Mouse (Mus musculus) brain, embryonic 14.5 days (tissue): ENCODE results near the gene Tnk1. TPM values are rescaled to one million over a fixed set of nuclear protein-coding genes. Genes with fewer than 3 reads are reported as not detected.
A peak's percentile ranks its signal among the peaks of the same experiment; 100 is the strongest.

Source experiments
- DNase-seq: peaks from one replicate; pipeline ENCODE4 v3.0.0-alpha.2; 2011; ENCODE audit warnings: low read depth
- CTCF ChIP-seq: fragments of 200-500 bp; IDR thresholded peaks from 2 replicates; pipeline ENCODE4 v1.5.1; 2012; ENCODE audit warnings: inconsistent platforms, mild to moderate bottlenecking, moderate library complexity, borderline replicate concordance; ENCODE audit not compliant: insufficient read depth, insufficient read length; ENCODE audit errors: extremely low read depth
- POLR2A ChIP-seq: fragments of 200-500 bp; IDR thresholded peaks from 2 replicates; pipeline ENCODE4 v1.6.1; 2012; ENCODE audit warnings: mild to moderate bottlenecking, inconsistent platforms, borderline replicate concordance; ENCODE audit not compliant: poor library complexity, insufficient read depth, insufficient read length, severe bottlenecking; ENCODE audit errors: extremely low read depth
- polyA plus RNA-seq: library from polyadenylated mRNA; depleted of rRNA; stranded (reverse); fragments of >200 nt; gene quantifications from 2 replicates; pipeline ENCODE4 v1.2.3, GENCODE M21; 2012

Gene Tnk1
- polyA plus RNA-seq, 1 experiment: 0.29 TPM

DNA sequence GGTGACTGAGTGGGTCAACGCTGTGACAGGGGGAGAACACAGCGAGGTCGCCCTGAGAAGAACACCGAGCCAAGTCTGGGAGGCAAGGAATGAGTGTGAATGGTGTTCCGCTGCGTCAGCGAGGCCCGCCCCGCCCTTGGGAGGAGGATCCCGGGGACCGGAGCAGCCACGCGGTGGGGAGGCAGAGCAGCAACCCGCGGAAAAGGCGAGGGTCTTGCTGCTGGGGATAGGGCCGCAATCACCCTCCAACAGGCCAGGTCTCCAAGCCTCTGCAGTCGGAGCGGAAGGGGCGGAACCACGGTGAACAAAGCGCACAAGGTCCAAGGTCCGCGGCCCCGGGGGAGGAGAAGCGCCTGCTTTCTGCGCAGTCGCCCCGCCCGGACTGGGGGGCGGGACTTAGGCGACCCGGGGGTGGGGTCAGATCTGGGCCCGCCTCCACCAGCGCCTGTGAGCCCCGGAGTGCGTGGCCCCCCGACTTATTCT, 12.3 kb downstream of the Tnk1 start, which contains the start of gene Plscr3:
Gene Plscr3 (plus strand): TSS at position 179 of the 483 bp plus-strand sequence.
- TF ChIP-seq POLR2A (peak; percentile 59; the same call in 1 of the 2 replicates), CTCF (no peak)
- DNase-seq: peak; percentile 97

DNA sequence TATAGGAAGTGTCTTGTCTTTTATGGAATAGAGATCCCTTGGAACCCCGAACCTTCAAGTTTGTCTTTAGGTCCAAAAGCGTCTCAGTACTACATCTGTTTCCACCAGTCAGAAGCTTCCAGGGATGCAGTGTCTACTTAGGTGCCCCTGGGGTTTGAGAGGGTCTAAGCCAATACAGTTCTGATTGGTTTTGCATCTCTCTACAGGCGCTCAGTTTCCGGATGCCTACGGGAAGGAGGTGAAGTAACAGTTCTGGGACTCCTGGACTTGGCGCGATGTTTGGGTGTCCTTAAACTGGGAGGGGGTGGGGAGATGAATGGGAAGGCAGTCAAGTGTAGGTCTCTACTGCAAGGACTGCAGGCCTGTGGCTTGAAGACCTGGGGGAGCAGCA, 19.8 kb downstream of the Tnk1 start:
- TF ChIP-seq POLR2A (no peak), CTCF (no peak)
- no peak for DNase-seq

DNA sequence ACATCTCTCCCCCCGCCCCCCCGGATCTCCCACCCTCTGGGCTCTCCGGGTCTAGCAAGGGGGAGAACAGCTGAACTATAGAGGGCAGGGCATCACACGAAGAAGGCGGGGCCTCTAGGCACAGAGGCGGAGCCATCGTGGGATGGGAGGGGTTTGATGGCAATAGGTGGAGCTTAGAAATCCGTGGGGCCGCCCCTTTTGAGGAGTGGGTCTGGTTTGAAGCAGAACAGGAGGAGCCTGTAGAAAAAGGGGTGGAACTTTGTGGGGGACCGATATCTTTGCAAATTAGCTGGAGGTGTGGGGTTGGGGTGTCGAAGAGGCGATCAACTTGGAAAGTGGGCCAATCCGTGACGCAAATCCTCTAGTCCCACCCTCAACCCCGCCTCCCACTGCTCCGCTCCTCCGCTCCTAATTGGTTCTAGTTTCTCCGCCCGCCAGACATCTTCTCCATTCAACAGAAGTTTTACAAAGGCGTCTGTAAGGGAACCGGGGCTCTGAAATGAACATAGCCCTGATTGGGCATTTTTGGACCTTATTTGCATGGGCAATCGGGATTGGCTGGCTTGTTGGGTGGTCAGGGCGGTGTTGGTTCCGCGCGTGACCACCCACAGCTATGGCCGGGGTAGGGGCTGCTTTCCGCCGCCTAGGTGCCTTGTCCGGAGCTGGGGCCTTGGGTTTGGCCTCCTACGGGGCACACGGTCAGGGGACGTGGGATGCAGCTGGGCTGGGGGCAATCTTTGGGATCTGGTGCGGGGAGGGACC, 20.4 kb downstream of the Tnk1 start, which contains the start of gene Tmem256:
Gene Tmem256 (plus strand): TSS at position 563 of the 762 bp plus-strand sequence.
- no peak for TF ChIP-seq CTCF
- TF ChIP-seq POLR2A: peak; percentile 49; the same call in 1 of the 2 replicates
- DNase-seq: peak; percentile 99

DNA sequence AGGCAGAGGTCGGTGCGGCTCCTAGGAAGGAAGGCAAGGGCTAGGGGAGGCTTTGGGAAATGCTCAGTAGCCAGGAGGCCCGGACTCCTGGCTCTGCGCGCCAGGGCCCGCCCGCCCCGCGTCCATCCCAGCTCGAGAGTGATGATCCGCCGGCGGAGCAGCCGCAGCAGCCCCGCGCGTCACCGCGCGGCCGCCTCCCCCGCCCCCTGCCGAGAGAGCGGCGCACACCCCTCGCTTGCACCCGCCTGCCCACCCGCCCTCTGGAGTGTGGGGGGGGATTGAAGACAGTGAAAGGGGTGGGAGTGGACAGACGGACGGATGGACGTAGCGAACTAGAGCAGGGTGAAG, 21.0 kb downstream of the Tnk1 start, which contains the start of gene Nlgn2:
Gene Nlgn2 (minus strand): TSS at position 181 of the 348 bp plus-strand sequence.
- TF ChIP-seq POLR2A (peak; percentile 82), CTCF (peak; percentile 3; the same call in 1 of the 2 replicates)
- DNase-seq: no peak

DNA sequence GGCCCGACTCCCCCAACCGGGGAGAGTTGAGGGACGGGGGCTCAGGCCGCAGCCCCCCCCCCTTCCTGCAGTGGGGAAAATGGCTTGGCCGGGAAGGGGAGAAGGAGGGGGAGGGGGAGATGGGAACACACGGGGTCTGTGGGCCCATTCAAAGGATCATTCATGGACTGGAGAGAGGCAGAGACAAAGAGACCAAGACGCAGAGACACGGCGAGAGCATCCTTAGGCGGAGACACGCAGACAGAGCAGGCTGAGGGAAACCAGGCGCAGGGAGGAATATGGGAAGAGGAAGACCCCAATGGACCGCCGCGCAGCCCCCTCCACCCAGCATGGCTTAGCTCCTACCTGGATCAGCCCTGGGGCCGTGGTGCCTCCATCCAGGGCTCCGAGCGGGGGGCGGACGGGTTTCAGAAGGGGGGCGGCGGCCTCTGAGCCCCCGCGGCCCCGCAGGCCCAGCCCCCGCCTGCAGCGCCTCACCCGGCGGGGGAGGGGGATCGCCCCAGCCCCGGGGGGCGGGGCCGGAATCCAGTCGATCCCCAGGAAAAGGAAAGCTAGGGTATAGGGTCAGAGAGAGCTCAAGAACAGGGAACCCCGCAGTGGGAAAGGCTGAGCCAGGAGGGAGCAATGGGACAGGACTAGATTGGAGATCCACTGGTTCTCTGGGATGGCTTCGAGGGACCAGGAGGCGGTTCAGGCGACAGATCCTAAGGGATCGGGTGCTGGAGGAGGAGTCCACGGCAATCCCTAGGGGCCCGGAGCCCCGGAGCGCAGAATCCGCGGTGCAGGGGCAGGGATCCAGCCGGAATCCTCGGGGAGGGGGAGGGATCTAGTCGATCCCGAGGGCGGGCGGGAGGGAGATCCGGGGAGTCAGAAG, 21.6 kb downstream of the Tnk1 start:
- DNase-seq: peak; percentile 69
- TF ChIP-seq POLR2A: 0 out of 2 replicates have a peak, but pooled peaks have one; percentile 14
- no peak for TF ChIP-seq CTCF

DNA sequence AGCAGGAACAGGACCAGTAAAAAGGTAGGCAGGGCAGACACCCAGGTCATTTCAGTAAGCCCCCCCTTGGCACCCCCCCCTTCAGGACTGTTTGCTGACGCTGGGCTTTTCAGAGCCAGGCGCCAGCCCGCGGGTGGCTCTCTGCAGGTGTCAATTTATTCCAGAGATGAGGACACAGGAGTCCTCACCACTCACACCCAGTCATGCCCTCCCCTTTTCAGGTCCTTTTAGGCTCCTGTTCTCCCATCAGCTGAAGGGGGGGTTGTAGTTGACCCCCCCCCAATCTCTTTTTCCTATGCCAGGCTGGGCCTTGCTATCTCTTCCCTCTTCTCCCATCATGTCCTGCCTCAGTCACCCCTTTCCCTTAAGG, 22.6 kb downstream of the Tnk1 start:
- TF ChIP-seq POLR2A (no peak), CTCF (no peak)
- peak; percentile 31 for DNase-seq

DNA sequence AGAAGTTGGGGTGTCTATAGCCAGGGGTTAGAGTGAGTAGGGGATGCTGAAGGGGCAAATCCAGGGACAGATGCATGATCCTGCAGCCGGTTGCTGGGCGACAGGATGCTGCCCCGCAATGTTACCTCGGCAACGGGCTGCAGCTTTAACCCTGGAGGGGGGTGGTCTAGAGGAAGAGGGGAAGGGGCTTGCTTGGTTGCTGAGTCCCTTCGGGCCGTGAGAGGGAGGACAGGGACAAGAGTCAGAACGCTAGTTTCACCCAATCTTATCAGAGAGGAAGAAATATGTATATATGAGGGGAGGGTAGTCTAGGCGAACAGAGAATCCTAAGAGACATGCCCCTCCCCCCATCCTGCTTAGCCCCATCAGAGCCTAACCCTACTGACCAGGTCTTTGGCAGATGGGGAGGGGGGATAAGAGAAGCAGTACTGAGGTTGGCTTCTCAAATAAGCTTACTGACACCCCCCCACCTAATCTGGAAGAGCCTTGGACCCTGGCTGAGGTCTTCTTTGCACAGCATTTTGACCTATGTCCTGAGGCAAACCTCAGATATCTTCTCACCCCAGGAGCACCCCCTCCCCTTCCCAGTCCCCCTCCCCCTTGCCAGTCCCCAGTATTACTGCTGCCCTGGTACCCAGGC, 23.1 kb downstream of the Tnk1 start:
- DNase-seq: peak; percentile 63
- TF ChIP-seq CTCF (no peak), POLR2A (no peak)

DNA sequence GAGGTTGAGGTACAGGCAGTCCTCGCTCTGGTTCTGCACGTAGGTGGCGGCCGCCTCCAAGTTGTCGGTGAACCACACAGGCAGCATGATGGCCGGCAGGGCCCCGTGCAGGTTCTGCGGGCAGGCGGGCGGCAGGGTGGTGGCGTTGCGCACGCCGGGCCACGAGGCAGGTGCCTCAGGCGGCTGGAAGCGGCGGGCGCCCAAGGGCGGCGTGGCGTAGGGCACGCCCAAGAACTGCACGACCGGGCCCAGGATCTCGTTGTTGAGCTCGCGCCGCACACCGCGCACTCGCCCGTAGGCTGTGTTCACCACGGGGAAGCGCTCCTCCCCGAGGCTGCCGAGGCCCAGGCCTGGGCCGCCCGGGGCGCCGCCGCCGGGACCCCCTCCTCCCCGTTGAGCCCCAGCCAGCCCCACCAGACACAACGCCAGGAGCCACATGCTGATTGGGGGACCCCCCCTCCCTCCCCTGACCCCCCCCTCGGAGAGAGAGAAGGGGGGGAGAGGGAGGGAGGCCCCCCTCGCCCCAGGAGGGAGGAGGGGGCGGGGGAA, 24.5 kb downstream of the Tnk1 start:
- TF ChIP-seq CTCF (no peak), POLR2A (no peak)
- peak; percentile 51 for DNase-seq

DNA sequence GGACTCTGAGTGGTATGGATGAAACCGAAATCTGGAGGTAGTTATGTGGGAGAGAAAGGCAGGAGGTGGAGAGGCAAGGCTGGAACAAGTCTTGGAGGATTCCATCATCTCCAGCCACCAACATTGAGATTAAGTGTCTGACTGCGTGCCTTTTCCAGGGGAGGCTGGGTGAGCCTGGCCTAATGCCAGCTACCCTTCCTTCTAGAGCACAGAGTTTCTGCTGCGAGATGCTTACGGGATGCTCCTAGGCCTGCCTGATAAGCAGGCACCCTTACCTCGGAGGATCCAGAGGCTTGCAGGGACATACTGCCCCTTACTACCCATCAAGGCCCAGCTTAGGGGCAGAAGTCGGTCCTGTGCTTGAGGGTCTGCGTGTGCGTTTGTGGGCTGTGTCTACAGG, 25.0 kb downstream of the Tnk1 start:
- TF ChIP-seq POLR2A (no peak), CTCF (no peak)
- peak; percentile 14 for DNase-seq

DNA sequence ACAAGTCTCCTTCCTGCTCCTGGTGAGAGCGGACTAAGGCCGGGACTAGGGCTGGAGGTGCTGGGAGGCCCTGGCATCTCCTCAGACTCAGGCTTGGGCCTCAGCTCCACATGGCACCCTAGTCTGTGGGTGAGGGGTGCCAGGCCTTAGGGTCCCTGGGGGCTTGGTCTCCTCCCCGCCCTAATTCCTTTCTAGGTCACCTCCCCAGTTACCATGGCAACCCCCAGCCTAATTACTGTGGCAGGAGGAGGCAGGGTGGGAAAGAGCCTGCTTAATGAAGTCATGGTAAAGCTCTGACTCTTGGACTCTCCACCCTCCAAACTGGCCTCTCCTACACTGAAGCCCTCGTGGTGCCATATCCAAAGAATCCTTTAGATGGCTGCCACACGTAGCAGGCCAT, 29.7 kb downstream of the Tnk1 start:
- no peak for TF ChIP-seq POLR2A
- no peak for TF ChIP-seq CTCF
- DNase-seq: no peak

DNA sequence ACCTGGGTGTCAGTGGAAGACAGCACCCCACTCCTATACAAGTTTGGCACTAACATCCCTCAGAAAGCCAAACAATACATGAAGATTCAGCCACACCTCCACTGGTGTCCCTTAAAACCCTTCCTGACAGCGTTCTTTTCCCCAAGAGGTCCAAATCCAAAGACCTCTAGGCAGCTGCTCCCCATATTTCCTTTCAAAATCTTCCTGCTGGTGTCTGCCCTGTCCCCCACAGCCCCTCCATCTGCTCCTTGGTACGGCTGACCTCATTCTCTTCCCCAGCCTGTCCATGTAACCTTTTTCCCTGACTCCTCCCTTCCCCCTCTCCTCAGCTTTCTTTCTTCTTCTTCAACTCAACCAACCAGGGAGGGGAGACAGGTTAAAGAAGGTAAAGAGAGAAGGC, 35.1 kb downstream of the Tnk1 start:
- TF ChIP-seq POLR2A (no peak), CTCF (no peak)
- no peak for DNase-seq

DNA sequence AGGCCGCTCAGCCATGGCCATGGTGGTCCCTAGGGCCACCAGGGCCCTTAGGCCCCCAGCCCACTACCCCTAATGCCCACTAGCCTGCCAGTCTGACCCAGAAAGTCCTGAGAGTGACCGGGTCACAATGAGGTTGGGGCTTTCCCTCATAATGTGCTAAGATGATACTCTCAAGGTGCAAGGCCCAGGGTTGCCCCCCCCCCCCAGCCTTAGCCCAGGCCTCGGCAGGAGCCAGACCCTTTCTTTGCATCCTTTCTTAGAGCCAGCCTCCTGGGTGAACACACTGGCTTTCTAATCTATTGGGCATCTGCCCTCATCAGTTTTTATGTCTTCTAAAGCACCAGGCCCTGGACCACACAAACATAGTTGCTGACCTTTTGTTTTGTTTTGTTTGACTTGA, 36.5 kb downstream of the Tnk1 start, which contains the start of gene Spem1:
Gene Spem1 (minus strand): TSS at position 101 of the 400 bp plus-strand sequence.
- TF ChIP-seq POLR2A (no peak), CTCF (no peak)

More for the DNA sequence above, 36.5 kb downstream of the Tnk1 start, which contains the start of gene Spem1:
- DNase-seq: no peak
